Mouse (Mus musculus): ENCODE data around the gene Pla2g2f. TPM values are rescaled to one million over a fixed set of nuclear protein-coding genes. Genes with fewer than 3 reads are reported as not detected.

The Pla2g2f gene
- total RNA-seq, 2 experiments from 2014 or later, result 0.10 to 0.12 TPM

Other genes with a start within 250 kb of the Pla2g2f start
- gene Vwa5b1, start 121.7 kb downstream of the Pla2g2f start, total RNA-seq (2021), result under 1 TPM in 1 of 2 experiments, not detected in 1; 0.07 TPM
- not detected for gene Pla2g2c, start 32.8 kb downstream of the Pla2g2f start, total RNA-seq (2021)
- gene Ubxn10, start 20.5 kb downstream of the Pla2g2f start, total RNA-seq (2021), result 1 to 10 TPM; 1.7 to 2.8 TPM
- gene Pla2g2d, start 18.1 kb upstream of the Pla2g2f start, total RNA-seq (2021), result not detected
- gene Pla2g5, start 105.9 kb upstream of the Pla2g2f start, total RNA-seq (2021), result 10 to 100 TPM; 17.5 to 23.3 TPM
- not detected for gene Gm13030, start 116.3 kb upstream of the Pla2g2f start, total RNA-seq (2021)
- 1 to 10 TPM in 1 of 2 experiments, under 1 TPM in 1; 0.84 to 3.1 TPM for gene Pla2g2e, start 120.3 kb upstream of the Pla2g2f start, total RNA-seq (2021)
- gene Otud3, start 156.3 kb upstream of the Pla2g2f start, total RNA-seq (2021), result 1 to 10 TPM; 8.7 to 9.2 TPM
- gene Rnf186, start 209.5 kb upstream of the Pla2g2f start, total RNA-seq (2021), result not detected
- 10 to 100 TPM; 12.7 to 13.9 TPM for gene Tmco4, start 215.3 kb upstream of the Pla2g2f start, total RNA-seq (2021)

Data from heart, postnatal 10 days (tissue).